Mouse (Mus musculus) urinary bladder, postnatal 36 days (tissue): ENCODE data around the gene Slc6a13.

ENCODE experiments used
- DNase-seq, 2 experiments: peaks; one replicate each; pipeline ENCODE4 v3.0.0; 2022; ENCODE audit warnings: low spot score in 2 of 2, mixed read lengths in 1 of 2

Gene Slc6a13

GRCm38 (mm10) chr6:121326486-121327069 lies 26.6 kb downstream of the Slc6a13 start:
- DNase-seq = no peak

DNA sequence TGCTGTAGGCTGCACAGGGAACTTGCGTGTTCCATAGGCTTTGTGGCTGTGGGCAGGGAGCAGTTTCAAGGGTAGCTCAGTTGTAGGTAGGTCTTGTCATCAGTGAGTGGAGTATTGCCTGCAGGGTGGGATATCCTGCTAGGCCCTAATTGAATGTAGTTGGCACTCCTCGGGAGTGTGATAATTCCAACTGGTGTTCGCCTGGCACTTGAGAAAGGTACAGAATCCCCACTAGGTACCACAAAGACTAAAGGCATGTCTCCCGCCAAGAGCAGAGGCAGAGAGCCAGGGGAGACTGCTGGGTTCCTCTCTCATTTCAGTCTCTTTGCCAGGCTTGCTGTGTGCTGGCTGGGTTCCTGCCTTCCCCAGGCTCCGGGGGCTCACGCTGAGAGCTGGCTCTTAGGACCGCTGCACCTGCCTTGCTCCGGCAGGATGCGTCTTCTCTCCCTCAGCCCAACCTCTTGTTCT lies 28.4 kb downstream of the Slc6a13 start:
- DNase-seq = no peak

DNA sequence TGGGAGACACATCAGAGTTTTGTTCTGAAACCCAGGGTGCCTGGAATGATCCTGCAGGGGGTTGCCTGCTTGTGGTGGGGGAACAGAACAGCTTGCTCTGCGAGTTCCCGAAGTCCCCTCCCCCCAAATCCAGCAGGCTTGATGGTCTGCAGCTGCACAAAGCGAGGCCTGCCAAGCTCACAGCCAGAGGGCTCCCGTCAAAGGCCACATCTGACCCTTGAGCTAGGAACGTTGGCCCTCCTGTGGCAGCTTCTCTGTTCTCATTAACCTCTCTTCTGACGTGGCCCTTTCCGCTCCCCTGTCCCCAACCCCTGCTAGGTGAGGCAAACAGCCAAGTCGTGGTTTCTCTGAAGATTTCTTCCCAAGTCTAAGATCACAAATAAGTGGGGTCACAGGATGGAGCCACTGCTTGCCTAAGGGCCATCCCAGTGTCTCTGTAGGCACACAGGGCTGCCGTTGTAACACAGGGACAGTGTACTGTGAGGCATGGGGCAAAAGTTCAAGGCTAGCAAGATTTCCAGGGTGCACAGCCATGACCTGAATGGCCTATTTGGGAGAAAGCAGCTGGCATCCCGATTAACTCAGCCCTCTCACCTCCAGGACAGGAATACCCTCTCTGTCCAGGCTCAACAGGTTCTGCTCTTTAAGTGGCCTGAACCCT lies 30.0 kb downstream of the Slc6a13 start:
- DNase-seq = no peak

GRCm38 (mm10) chr6:121335841-121336240 lies 35.8 kb downstream of the Slc6a13 start:
- no peak for DNase-seq

- DNase-seq = no peak
These were observed 36.5 kb downstream of the Slc6a13 start for GRCm38 (mm10) chr6:121336558-121336957.

DNA sequence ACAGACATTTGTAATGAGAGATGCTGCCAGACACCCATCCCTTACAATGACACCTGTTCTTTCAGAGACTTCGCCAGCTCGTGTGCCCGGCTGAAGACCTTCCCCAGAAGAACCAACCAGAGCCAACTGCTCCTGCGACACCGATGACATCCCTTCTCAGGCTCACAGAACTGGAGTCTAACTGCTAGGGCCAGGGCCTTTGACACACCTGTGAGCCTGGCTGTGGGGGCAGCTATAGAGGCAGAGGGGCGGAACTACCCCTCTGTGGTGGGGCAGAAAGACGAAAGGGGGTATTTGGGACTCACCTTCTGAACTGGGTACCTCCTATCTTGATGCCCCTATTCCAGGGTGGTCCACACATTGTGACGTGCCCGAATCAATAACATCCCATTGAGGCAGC lies 37.2 kb downstream of the Slc6a13 start:
- no peak for DNase-seq

GRCm38 (mm10) chr6:121337770-121338518 lies 37.9 kb downstream of the Slc6a13 start:
- peak; percentile 50 to 66 for DNase-seq

DNA sequence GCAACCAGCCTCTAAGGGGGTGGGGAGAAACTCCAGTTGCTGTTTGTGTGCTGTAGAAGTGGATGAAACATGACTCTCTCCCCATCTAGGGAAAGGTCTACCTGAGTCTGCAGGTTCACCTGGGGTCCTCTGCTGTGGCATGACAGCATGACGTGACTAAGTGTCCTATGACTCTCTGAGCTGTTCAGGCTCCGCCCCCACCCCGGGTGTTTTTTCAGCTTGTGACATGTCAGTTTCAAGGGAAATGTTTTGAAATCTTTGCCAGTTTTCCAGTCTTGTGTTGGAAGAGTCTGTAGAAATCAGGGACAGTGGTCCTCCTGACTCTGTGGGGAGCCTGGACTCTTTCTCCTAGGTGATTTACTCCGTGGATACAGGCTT lies 38.5 kb downstream of the Slc6a13 start:
- DNase-seq = no peak

- no peak for DNase-seq
These were observed 41.6 kb downstream of the Slc6a13 start for GRCm38 (mm10) chr6:121341650-121342049.

DNA sequence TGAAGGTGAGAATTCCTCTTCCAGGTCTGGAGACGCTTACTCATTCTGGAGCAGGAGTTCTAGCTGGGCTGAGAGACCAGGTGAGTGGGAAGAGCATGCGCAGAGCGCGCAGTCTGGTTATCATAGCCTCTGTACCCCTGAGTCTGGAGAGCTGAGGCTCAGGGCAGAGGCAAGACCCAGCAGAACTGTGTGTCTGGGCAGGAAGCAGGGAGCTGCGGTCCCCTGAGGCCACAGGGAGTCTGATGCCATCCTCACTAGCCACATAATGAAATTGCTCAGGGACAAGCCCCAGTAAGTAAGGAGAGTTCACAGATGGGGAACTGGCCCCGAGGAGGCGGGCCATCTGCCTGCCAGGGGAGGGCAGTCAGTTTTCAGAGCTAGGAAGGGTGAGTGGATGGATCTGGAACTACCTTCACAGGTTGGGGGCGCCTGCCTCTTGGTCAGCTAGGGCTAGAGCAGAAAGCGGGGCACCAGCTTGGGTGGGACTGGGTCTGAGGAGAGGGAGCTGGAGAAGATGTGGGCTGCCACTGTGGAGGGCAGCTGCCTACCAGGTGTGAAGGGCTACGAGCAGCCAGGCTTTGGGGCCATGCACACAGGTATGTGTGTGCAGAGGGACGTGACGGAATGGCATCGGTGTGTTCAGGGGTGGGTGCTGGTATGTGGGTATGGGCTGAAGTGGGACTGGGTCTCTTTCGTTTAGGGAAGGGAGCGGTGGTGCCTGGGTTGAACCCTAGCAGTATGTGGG lies 43.2 kb downstream of the Slc6a13 start, which contains the start of gene Slc6a12:
Slc6a12 (plus strand) TSS at position 51 of the 745 bp plus-strand sequence.
- DNase-seq = no peak

- DNase-seq = no peak
These were observed 43.7 kb downstream of the Slc6a13 start for GRCm38 (mm10) chr6:121343771-121344123.

DNA sequence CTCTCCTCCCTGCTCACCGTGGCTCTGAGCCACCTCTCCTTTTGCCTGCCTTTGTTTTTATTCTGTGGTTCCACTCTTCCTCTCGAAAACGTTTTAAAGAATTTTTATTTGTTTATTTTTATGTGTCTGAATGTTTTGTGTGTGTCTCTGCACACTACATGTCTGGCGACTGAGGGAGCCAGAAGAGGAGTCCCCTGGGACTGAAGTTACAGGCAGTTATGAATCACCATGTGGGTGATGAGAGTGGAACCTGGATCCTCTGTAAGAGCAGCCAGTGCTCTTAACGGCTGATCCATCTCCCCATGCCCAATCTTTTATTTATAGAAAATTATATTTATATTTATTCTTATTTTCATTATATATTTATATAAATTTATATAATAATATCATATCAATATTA lies 44.3 kb downstream of the Slc6a13 start:
- DNase-seq = no peak

GRCm38 (mm10) chr6:121346428-121346827 lies 46.4 kb downstream of the Slc6a13 start:
- no peak for DNase-seq

DNA sequence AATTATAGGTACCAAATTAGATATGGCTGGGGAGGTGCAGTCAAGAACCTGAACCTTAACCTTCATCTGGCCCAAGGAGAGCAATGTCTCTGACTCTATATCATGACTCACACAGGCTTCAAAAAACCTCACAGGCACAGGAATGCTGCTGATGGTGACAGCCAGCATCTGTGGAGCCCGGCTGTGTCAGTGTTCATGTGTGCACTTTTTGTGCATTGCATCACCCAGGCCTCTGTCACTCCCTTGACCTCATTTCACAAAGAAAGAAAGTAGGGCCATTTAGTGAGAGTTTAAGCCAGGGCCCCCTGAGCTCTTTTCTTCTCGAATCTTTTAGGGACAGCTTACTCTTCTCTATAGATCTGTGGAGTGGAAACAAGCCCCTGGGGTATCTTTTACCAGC lies 52.2 kb downstream of the Slc6a13 start:
- DNase-seq = no peak

DNA sequence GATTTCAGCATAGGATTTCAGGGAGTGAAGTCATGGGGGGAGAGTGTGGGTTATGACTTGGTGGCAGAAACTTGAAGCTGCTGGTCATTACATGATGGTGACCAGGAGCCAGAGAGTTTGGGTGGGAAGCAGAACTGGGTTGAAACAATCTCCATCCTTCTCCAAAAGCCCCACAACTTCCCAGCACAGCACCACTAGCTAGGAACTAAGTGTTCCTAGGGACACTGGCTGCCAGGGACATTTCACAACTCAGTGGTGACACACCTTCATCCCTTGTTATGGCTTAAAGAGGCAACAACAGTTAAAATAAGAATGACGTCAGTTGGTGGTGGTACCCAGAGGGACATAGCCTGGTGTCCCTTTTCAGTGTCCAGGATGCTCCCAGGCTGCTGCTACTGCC lies 56.0 kb downstream of the Slc6a13 start:
- DNase-seq = peak in 1 of 2 experiments; percentile 7

DNA sequence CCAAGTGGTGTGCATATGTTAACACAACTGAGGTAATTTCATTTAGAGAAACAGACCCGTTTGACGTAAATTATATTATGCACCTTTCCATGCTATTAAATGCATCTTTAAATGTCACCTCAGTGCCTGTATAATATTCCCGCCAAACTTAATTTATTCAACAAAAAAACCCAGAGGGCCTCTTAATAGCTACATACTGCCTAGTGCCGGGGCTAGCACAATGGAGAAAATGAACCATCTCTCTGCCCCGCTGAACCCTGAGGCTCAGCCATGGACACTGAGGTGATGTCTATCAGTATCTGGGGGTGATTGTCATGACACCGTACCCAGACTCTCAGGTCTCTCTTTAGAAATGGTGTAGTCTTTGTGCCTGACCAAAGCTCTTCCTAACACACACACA lies 57.2 kb downstream of the Slc6a13 start:
- no peak for DNase-seq

GRCm38 (mm10) chr6:121363061-121363460 lies 63.0 kb downstream of the Slc6a13 start:
- DNase-seq = no peak

DNA sequence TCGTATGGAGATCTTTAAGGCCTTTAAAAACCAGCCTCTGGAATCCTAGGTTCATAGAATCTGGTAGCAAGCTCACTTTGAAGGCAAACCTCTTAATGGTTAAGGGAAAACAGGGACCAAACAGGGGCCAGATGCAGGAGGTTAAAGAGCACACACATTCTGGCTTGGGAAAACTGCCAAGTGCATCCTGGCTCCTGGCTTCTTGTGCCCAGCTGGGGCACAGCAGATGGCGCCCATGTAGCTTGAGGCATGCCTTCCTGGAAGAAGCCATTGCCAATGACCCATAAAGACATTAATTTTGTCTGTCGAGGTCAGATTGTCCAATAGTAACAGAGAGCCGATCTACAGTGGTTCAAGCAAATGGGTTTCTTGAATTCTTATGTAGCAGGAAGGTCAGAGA lies 63.9 kb downstream of the Slc6a13 start:
- DNase-seq = no peak

GRCm38 (mm10) chr6:121366537-121366936 lies 66.5 kb downstream of the Slc6a13 start:
- DNase-seq = peak in 1 of 2 experiments; percentile 12

DNA sequence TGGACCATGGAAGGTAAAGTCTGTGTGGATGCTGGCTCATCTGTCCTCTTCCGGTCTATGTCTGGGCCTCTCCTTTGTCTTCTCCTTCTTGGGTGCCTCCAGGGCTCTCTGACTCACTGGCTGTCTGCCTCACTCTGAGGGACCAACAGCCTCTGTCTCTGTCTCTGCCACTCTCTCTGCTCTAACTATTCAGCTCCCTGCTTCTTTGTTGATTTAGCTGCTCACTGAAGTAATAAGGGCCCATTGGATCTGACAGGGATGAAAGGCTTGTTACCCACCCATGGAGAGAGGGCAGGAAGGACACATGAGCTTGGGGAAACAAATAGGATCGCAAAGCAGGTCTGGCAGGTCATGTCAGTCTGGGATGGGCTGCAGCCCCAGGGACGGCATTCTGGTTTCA lies 67.1 kb downstream of the Slc6a13 start:
- DNase-seq = no peak

- no peak for DNase-seq
These were observed 71.4 kb downstream of the Slc6a13 start for GRCm38 (mm10) chr6:121371197-121371980.
